Mouse (Mus musculus): ENCODE results near the gene Lrpprc.

DNA sequence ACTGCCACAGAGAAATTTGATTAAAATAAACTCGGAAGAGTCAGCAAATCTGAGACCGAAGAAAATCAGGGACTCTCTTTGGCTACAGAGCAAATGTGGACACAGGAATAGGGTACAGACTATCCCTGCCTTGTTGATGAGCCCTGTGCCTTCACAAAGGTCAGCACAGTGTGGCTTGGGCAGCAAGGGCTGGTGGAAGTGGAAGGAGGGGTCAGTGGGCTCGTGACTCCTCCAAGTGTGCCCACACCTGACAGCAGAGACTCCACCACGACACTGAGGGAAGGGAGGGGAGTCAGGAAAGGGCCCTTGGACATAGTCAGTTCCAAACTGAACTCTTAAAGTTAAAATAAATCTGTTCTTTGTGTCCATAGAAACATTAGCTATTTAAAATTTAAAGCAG, 75.7 kb downstream of the Lrpprc start:
- no peak for TF ChIP-seq POLR2A (IDR thresholded peaks at IDR 0.05; ENCODE audit: control insufficient read depth, extremely low read depth, insufficient read depth, low read length, poor library complexity)
- no peak for TF ChIP-seq CTCF (IDR thresholded peaks at IDR 0.05; ENCODE audit: borderline replicate concordance, control insufficient read depth, extremely low read depth, insufficient read depth, low read length, poor library complexity)

Data from thymus, adult 2 months (tissue).